Mouse (Mus musculus) heart, embryonic 13.5 days (tissue): ENCODE results near the gene Mgat4b. TPM values are rescaled to one million over a fixed set of nuclear protein-coding genes. Genes with fewer than 3 reads are reported as not detected.

Source experiments
- ATAC-seq: fragments of 200-750 bp; cut with Nextera tagmentation; 2 replicates; pipeline ENCODE4 v1.8.0; 2017; ENCODE audit warnings: moderate TSS enrichment; ENCODE audit not compliant: insufficient number of reproducible peaks, low FRiP score, low TSS enrichment; ENCODE audit errors: extremely low read depth
- H3K27ac ChIP-seq: fragments of 300-500 bp; sonication (generic); replicated peaks from 2 replicates; pipeline ENCODE4 v1.5.1; 2015; ENCODE audit warnings: moderate library complexity, mild to moderate bottlenecking, inconsistent platforms
- H3K27me3 ChIP-seq: fragments of 300-500 bp; sonication (generic); replicated peaks from 2 replicates; pipeline ENCODE4 v1.6.1; 2015; ENCODE audit warnings: mild to moderate bottlenecking, inconsistent platforms
- H3K36me3 ChIP-seq: fragments of 300-500 bp; sonication (generic); 2 replicates; pipeline ENCODE4 v1.6.1; 2015; ENCODE audit warnings: mild to moderate bottlenecking, inconsistent platforms
- H3K4me1 ChIP-seq: fragments of 300-500 bp; sonication (generic); 2 replicates; pipeline ENCODE4 v1.6.1; 2015; ENCODE audit warnings: inconsistent platforms
- H3K4me2 ChIP-seq: fragments of 300-500 bp; sonication (generic); 2 replicates; pipeline ENCODE4 v1.6.1; 2015; ENCODE audit warnings: inconsistent platforms, mild to moderate bottlenecking, moderate library complexity
- H3K4me3 ChIP-seq: fragments of 300-500 bp; sonication (generic); 2 replicates; pipeline ENCODE4 v1.5.1; 2015; ENCODE audit warnings: moderate library complexity, mild to moderate bottlenecking, inconsistent platforms
- H3K9ac ChIP-seq: fragments of 300-500 bp; sonication (generic); 2 replicates; pipeline ENCODE4 v1.6.1; 2015; ENCODE audit warnings: inconsistent platforms, mild to moderate bottlenecking, moderate library complexity
- H3K9me3 ChIP-seq: fragments of 300-500 bp; sonication (generic); 2 replicates; pipeline ENCODE4 v1.6.1; 2016; ENCODE audit warnings: inconsistent platforms
- WGBS: fragments of 180-500 bp; shearing (Covaris S2); methylation state at CpG from one replicate; pipeline ENCODE4 v1.1.7; 2015; ENCODE audit warnings: mixed read lengths; 5-methylcytosine and 5-hydroxymethylcytosine counted together
- polyA plus RNA-seq: library from polyadenylated mRNA; unstranded; fragments of >200 nt; fragmentation: Nextera tagmentation; extraction: Ambion mirVana; gene quantifications from 2 replicates; pipeline ENCODE4 v1.2.1, GENCODE M21; 2015

Mgat4b gene
- polyA plus RNA-seq, 1 experiment from 2014 or later = 22.2 TPM

- H3K27me3 ChIP-seq = no peaks in the 10 kb centered on the region
- no peak overlapping the region for H3K4me3 ChIP-seq
- no peak for ATAC-seq
- no peak overlapping the region for H3K27ac ChIP-seq
- H3K36me3 ChIP-seq = peaks cover 8% of the 10 kb centered on the region; the same call in 1 of the 2 replicates
- peaks cover 37% of the 10 kb centered on the region for H3K4me1 ChIP-seq
- H3K4me2 ChIP-seq = no peak overlapping the region
- no peaks in the 10 kb centered on the region for H3K9me3 ChIP-seq
- no peak overlapping the region for H3K9ac ChIP-seq
- WGBS = 73% methylated on average over 6 of the region's 6 CpGs
Observed at GRCm38 (mm10) chr11:50180478-50181231, 30.0 kb upstream of the Mgat4b start.

- Histone ChIP-seq H3K36me3 (peaks cover 8% of the 10 kb centered on the region; the same call in 1 of the 2 replicates), H3K9me3 (no peaks in the 10 kb centered on the region), H3K9ac (0 out of 2 replicates have a peak overlapping the region, but pooled peaks have one; percentile 24), H3K4me2 (no peak overlapping the region), H3K27me3 (no peaks in the 10 kb centered on the region), H3K4me1 (peaks cover 31% of the 10 kb centered on the region), H3K4me3 (no peak overlapping the region), H3K27ac (peak overlapping the region; percentile 49)
- 72% methylated on average over 4 of the region's 4 CpGs for WGBS
- no peak for ATAC-seq
Observed at GRCm38 (mm10) chr11:50182702-50183101, 28.0 kb upstream of the Mgat4b start.

GRCm38 (mm10) chr11:50184788-50185187 is 25.9 kb upstream of the Mgat4b start:
- ATAC-seq = no peak
- Histone ChIP-seq H3K4me1 (peaks cover 15% of the 10 kb centered on the region), H3K27ac (no peak overlapping the region), H3K4me3 (no peak overlapping the region), H3K36me3 (peaks cover 5% of the 10 kb centered on the region; the same call in 1 of the 2 replicates), H3K4me2 (no peak overlapping the region), H3K9me3 (no peaks in the 10 kb centered on the region), H3K9ac (no peak overlapping the region), H3K27me3 (no peaks in the 10 kb centered on the region)
- 78% methylated on average over 3 of the region's 3 CpGs for WGBS

GRCm38 (mm10) chr11:50188682-50189081 is 22.0 kb upstream of the Mgat4b start:
- H3K4me1 ChIP-seq = peaks cover 15% of the 10 kb centered on the region
- 70% methylated on average over 7 of the region's 7 CpGs for WGBS
- peaks cover 6% of the 10 kb centered on the region; the same call in 1 of the 2 replicates for H3K36me3 ChIP-seq
- no peak overlapping the region for H3K9ac ChIP-seq
- no peak overlapping the region for H3K27ac ChIP-seq
- H3K9me3 ChIP-seq = no peaks in the 10 kb centered on the region
- no peak overlapping the region for H3K4me3 ChIP-seq
- H3K4me2 ChIP-seq = no peak overlapping the region
- H3K27me3 ChIP-seq = no peaks in the 10 kb centered on the region
- ATAC-seq = no peak

- Histone ChIP-seq H3K27ac (no peak overlapping the region), H3K4me2 (no peak overlapping the region), H3K9me3 (no peaks in the 10 kb centered on the region), H3K4me3 (no peak overlapping the region), H3K4me1 (peaks cover 10% of the 10 kb centered on the region), H3K36me3 (peaks cover 9% of the 10 kb centered on the region; the same call in 1 of the 2 replicates), H3K27me3 (no peaks in the 10 kb centered on the region), H3K9ac (no peak overlapping the region)
- WGBS = 69% methylated on average over 4 of the region's 4 CpGs
- ATAC-seq = no peak
Observed at GRCm38 (mm10) chr11:50190362-50190761, 20.3 kb upstream of the Mgat4b start.

GRCm38 (mm10) chr11:50192278-50192677 is 18.4 kb upstream of the Mgat4b start:
- H3K9ac ChIP-seq = no peak overlapping the region
- no peak overlapping the region for H3K4me2 ChIP-seq
- H3K4me1 ChIP-seq = peaks cover 10% of the 10 kb centered on the region
- no peak overlapping the region for H3K27ac ChIP-seq
- WGBS = 92% methylated on average over 3 of the region's 3 CpGs
- H3K4me3 ChIP-seq = no peak overlapping the region
- ATAC-seq = no peak
- H3K9me3 ChIP-seq = no peaks in the 10 kb centered on the region
- no peaks in the 10 kb centered on the region for H3K27me3 ChIP-seq
- peaks cover 25% of the 10 kb centered on the region for H3K36me3 ChIP-seq

GRCm38 (mm10) chr11:50194070-50194469 is 16.6 kb upstream of the Mgat4b start:
- Histone ChIP-seq H3K4me3 (no peak overlapping the region), H3K9me3 (no peaks in the 10 kb centered on the region), H3K27me3 (no peaks in the 10 kb centered on the region), H3K9ac (no peak overlapping the region), H3K36me3 (peaks cover 37% of the 10 kb centered on the region), H3K4me1 (peaks cover 10% of the 10 kb centered on the region), H3K4me2 (no peak overlapping the region), H3K27ac (no peak overlapping the region)
- no peak for ATAC-seq
- WGBS = 77% methylated on average over 7 of the region's 7 CpGs

GRCm38 (mm10) chr11:50194793-50195192 is 15.9 kb upstream of the Mgat4b start:
- H3K27ac ChIP-seq = no peak overlapping the region
- no peak overlapping the region for H3K9ac ChIP-seq
- 72% methylated on average over 4 of the region's 4 CpGs for WGBS
- peaks cover 44% of the 10 kb centered on the region for H3K36me3 ChIP-seq
- peaks cover 10% of the 10 kb centered on the region for H3K4me1 ChIP-seq
- H3K4me3 ChIP-seq = no peak overlapping the region
- H3K27me3 ChIP-seq = no peaks in the 10 kb centered on the region
- H3K4me2 ChIP-seq = no peak overlapping the region
- H3K9me3 ChIP-seq = no peaks in the 10 kb centered on the region
- ATAC-seq = no peak

GRCm38 (mm10) chr11:50197500-50197899 is 13.2 kb upstream of the Mgat4b start:
- Histone ChIP-seq H3K4me3 (no peak overlapping the region), H3K36me3 (peaks cover 71% of the 10 kb centered on the region), H3K27me3 (no peaks in the 10 kb centered on the region), H3K9ac (no peak overlapping the region), H3K4me1 (no peaks in the 10 kb centered on the region), H3K9me3 (no peaks in the 10 kb centered on the region), H3K27ac (no peak overlapping the region), H3K4me2 (no peak overlapping the region)
- ATAC-seq = no peak
- 83% methylated on average over 4 of the region's 4 CpGs for WGBS

- H3K4me2 ChIP-seq = no peak overlapping the region
- no peak overlapping the region for H3K4me3 ChIP-seq
- H3K27me3 ChIP-seq = no peaks in the 10 kb centered on the region
- no peaks in the 10 kb centered on the region for H3K4me1 ChIP-seq
- no peak for ATAC-seq
- H3K36me3 ChIP-seq = peaks cover 80% of the 10 kb centered on the region
- H3K27ac ChIP-seq = no peak overlapping the region
- WGBS = 89% methylated on average over 4 of the region's 5 CpGs
- no peak overlapping the region for H3K9ac ChIP-seq
- H3K9me3 ChIP-seq = no peaks in the 10 kb centered on the region
Observed at GRCm38 (mm10) chr11:50198219-50198846, 12.4 kb upstream of the Mgat4b start.

- Histone ChIP-seq H3K9me3 (no peaks in the 10 kb centered on the region), H3K4me3 (no peak overlapping the region), H3K36me3 (peaks cover 81% of the 10 kb centered on the region), H3K27ac (no peak overlapping the region), H3K27me3 (no peaks in the 10 kb centered on the region), H3K4me2 (no peak overlapping the region), H3K9ac (no peak overlapping the region), H3K4me1 (no peaks in the 10 kb centered on the region)
- 81% methylated on average over 2 of the region's 2 CpGs for WGBS
- no peak for ATAC-seq
Observed at GRCm38 (mm10) chr11:50198916-50199315, 11.8 kb upstream of the Mgat4b start.
